ENCODE assay signal across 8 mouse cellular contexts in genomic region chr11:19008610-19009384, GRCm38 (mm10). TPM values are rescaled to one million over a fixed set of nuclear protein-coding genes. Genes with fewer than 3 reads are reported as not detected.
A peak's percentile ranks its signal among the peaks of the same experiment; 100 is the strongest.
DNase-seq lines count a peak whose midpoint lies in the region; ATAC-seq lines count a peak whose summit lies in the region.

No protein-coding gene starts in this region.

- H3K27ac ChIP-seq in midbrain, embryonic 10.5 days (replicated peaks), result peak overlapping the region; percentile 68; the same call in 1 of the 2 replicates

- H3K9me3 ChIP-seq in megakaryocyte, embryonic 14.5 days, result no peaks in the 10 kb centered on the region
- no peaks in the 10 kb centered on the region for H3K9me3 ChIP-seq in midbrain, embryonic 10.5 days (replicated peaks)

- peak; percentile 39 for DNase-seq in embryo, embryonic 9.5 days (ENCODE audit: extremely low spot score)
- no peak for DNase-seq in embryo, embryonic 11 days
- DNase-seq in midbrain, embryonic 10.5 days (ENCODE audit: low spot score), result no peak
- no peak for DNase-seq in right cerebral cortex, postnatal 10 days (ENCODE audit: low spot score in 2 of 2)
- DNase-seq in thymus, postnatal 14 days, result no peak

- peaks cover 73% of the 10 kb centered on the region for H3K4me1 ChIP-seq in megakaryocyte, embryonic 14.5 days
- peaks cover 73% of the 10 kb centered on the region for H3K4me1 ChIP-seq in midbrain, embryonic 10.5 days

- peaks cover 95% of the 10 kb centered on the region for H3K36me3 ChIP-seq in megakaryocyte, embryonic 14.5 days (replicated peaks; ENCODE audit: low read length)
- H3K36me3 ChIP-seq in midbrain, embryonic 10.5 days, result peaks cover 19% of the 10 kb centered on the region; the same call in 1 of the 2 replicates

- H3K4me3 ChIP-seq in megakaryocyte, embryonic 14.5 days (replicated peaks), result peak overlapping the region; percentile 93
- peak overlapping the region; percentile 50 for H3K4me3 ChIP-seq in midbrain, embryonic 10.5 days

- 15% methylated on average over 13 of the region's 13 CpGs for WGBS in midbrain, embryonic 10.5 days

- H3K27me3 ChIP-seq in megakaryocyte, embryonic 14.5 days (replicated peaks), result no peaks in the 10 kb centered on the region
- H3K27me3 ChIP-seq in midbrain, embryonic 10.5 days (ENCODE audit: low read depth, poor library complexity, severe bottlenecking), result peaks cover 86% of the 10 kb centered on the region

- no peak for ATAC-seq in megakaryocyte, adult 5-6 weeks (ENCODE audit: poor library complexity, severe bottlenecking)
- ATAC-seq in erythroid progenitor cell, adult 5-6 weeks (replicated peaks; ENCODE audit: low FRiP score, poor library complexity, severe bottlenecking), result no peak

RNA-seq across cellular contexts. Expression of gene Meis1, which starts 10.0 kb away (rescaled TPM):
- 121 and 264 TPM in 2 replicates for polyA plus RNA-seq in megakaryocyte, embryonic 14.5 days (2012; ENCODE audit: insufficient read depth, low replicate concordance)
- total RNA-seq in megakaryocyte, adult 5-6 weeks (2015), result 3.3 and 4.2 TPM in 2 replicates
- 5.9 and 6.0 TPM in 2 replicates for total RNA-seq in megakaryocyte, adult 5-6 weeks (2017)
- polyA plus RNA-seq in midbrain, embryonic 10.5 days (2016; fragmentation: Nextera tagmentation; extraction: Ambion mirVana), result 44.5 and 48.0 TPM in 2 replicates
- total RNA-seq in erythroid progenitor cell, adult 5-6 weeks (2015; ENCODE audit: low replicate concordance), result 6.1 and 8.0 TPM in 2 replicates
- total RNA-seq in erythroid progenitor cell, adult 5-6 weeks (2017; ENCODE audit: low replicate concordance), result 1.8 and 3.5 TPM in 2 replicates
